Mouse (Mus musculus): ENCODE results near the gene 6030445D17Rik.

GRCm38 (mm10) chr4:136486549-136486948, 24.5 kb downstream of the 6030445D17Rik start:
- TF ChIP-seq GATA1 (IDR thresholded peaks at IDR 0.05; ENCODE audit: borderline replicate concordance, low read length) (no peak), FLI1 (IDR thresholded peaks at IDR 0.05; ENCODE audit: low read length) (no peak)
